Mouse (Mus musculus): ENCODE measurements at regions not wholly inside any gene's neighbourhood (a gene's known extent, or its start where the extent isn't known, plus 50 kb on each side); places are given as distances from the start of the nearest gene placed in this dataset.

DNA sequence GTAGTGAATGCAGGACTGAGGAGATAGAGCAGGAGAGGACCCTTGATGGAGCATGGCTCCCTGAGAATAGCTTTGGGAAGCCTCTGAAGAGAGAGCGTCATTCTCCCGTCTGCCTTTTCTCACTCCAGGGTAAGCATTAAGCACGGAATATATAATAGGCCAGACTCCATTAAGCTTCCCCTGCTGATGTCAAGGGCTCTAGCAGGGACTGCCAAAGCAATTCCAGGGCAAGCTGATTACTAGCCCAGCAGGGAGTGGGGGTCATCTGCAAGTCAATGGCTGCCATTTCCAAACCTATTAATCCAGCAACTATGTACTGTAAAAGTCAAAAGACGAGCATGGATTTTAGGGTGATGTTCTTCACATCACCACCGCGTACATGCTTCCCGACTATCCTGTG is 111.2 kb upstream of the Arl4c start:
- peak; percentile 30 for DNase-seq

DNA sequence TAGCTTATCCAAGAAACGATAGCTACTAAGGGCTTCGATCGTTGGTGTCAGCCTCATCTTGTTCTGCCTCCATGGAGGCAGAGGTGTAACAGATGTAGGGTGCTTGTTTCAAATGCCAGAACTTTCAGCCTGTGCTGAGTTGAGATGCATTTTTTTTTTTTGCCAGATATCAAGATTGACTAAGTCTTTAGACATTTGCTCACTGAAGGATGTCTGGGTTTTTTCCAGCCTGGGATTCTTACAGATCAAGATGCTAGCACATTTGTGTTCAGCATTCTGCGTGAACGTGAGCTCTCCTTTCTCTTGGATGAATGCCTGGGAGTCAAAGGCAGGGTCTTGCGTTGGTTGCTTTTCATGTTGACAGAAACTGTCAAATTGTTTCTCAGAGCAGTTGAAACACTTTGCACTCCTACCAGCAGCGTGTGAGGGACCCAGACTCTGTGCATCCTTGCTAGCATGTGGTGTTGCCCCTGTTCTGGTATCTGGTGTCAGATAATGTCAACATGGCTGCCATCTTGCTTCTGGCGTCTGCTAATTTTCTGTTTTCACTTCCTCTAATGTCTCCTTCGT is 114.4 kb upstream of the Arl4c start:
- DNase-seq, result no peak

DNA sequence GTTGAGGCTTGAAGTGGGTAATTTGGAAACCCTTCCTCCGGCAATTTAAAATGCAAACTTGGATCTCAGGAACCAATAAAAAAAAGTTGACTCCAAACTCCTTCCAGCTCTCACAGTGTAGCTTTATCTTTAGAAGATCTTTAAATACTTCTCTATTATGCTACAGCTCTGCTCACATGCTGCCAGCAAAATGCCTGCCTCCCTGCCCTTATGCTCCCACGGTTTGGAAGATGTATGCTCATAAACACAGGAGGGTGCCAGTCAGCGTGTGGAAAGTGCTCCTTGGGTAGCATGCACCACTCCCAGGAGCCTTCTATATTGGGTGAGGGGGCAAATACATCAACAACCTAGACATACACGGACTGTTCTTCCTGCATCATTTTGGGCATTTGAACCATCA is 123.2 kb upstream of the Arl4c start:
- no peak for DNase-seq

DNA sequence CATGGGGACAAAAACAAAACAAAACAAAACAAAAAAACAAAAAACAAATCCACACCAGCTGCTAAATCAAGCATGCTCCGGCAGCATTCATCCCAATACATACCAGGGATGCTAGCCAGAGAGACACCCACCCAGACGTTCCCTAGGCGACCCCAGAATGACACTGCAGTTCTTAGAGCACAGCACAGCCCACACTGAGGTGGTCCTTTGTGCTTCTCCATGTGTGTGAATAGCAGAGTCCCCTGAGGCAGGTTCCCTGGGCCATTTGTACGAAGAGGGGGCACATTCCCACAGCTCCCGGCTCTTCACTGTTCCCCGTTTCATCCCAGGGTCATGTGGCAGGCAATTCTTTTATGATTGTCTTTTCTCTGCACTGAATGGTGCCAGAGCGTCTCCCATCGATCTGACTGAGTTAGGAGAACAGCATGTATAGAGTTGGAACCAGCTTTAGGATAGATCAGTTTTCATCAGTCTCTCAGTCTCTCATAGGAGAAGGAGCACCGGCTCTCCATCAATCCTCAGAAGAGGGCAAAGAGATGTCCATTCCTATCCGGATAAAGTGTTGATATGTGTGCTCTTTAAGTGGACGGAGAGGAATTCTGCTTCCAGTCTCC is 136.7 kb upstream of the Arl4c start:
- DNase-seq, result peak; percentile 58

GRCm38 (mm10) chr1:88839407-88839976 is 137.5 kb upstream of the Arl4c start:
- DNase-seq, result peak; percentile 18

DNA sequence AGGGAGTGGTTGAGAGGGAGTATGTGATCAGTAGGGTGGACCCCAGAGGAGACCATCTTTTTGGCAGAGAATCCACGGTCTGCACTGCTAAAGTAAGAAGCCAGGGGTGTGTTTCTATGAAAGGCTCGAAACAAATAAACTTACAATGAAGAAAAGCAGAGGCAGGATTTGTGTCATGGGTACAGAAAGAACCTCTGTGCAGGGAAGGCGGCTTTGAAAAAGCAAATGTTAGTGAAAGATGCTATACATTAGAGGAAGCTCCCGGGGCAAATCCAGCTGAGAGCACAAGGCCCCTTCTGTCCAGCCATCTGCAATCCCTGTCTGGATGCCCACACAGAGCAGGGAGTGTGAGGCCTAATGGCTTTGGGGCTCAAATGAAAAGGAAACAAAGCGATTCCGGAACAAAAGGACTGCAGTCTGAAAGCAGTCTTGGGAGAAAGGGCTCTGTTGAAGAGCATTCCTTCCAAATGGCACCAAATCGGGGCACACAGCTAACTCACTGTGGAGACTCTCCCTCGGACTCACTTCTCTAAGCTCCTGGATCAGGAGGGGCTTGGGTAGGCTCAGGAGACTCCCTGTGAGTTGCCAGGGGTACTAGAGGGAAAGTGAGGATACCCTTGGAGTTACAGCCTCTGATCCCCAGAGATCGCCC is 138.1 kb upstream of the Arl4c start:
- peak; percentile 74 for DNase-seq

GRCm38 (mm10) chr1:88840991-88841592 is 139.1 kb upstream of the Arl4c start:
- no peak for DNase-seq

DNA sequence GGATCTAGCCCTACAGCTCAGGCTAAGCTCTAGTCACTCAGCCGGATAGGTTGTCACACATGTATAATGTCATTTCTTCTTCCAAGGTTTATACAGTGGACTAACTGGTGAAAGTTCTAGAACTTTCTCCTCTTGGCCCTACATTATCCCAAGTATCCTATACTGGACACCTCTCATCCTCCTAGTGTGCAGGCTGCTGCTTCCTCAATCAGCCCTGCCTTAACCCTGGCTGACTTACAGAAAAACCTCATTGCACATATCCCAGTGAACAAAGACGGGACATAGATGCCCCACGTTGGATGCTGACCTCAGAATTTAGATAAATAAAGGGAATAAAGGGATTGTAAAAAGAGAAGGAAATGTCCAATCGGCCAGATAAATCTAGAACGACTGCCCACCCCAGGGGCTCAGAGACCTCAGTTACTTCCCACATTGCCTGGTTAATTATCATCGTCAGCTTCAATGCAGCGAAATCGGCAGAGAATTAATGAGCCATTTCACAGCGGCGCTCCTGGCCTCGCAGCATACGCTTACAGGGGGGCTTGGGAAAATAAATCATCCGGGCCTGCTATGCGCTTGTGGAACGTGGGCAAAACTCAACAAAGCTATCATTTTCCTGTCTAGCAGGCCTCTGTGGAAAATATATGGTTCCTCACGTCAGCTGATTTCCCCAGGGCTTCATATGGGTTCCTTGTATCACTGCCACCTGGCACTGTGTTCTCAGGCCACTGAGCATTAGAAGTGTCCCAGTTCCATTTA is 145.5 kb upstream of the Arl4c start:
- DNase-seq, result peak; percentile 70

DNA sequence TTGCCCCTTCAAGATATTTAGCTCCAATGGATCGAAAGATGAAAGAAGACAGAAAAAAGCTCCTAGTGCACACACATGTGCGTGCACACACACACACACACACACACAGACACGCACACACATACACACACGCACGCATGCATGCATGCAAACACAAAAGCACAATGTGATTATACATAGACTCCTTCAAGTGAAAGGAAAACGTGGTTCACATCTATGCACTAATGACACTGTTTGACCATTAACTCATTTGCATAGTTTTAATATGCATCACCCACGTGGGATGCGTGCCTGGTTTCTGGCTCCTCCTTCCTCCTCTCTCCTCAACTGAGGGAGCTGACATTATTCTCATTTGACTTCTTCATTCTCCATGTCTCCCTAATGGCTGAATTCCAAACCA is 146.2 kb upstream of the Arl4c start:
- peak; percentile 24 for DNase-seq

DNA sequence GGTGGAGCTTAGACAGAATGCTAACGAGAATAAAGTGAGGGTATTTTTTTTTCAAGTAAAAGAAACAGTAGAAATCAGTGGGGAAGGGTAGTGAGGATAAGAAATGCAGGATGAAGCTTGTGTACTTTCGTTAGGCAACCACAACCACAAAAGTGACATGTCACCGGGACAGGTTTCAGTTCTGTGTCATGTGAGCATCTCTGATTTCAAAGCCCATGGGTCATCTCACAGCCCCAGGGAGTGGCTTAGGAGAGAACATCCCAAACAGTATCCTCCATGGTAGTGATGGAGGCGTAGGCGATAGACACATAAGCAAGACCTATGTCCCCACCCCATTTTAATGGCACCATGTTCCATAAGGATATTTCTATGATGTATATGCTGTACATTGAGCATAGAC is 147.4 kb upstream of the Arl4c start:
- no peak for DNase-seq

- DNase-seq, result no peak
Measured at GRCm38 (mm10) chr1:88851931-88852330, 149.9 kb upstream of the Arl4c start.

DNA sequence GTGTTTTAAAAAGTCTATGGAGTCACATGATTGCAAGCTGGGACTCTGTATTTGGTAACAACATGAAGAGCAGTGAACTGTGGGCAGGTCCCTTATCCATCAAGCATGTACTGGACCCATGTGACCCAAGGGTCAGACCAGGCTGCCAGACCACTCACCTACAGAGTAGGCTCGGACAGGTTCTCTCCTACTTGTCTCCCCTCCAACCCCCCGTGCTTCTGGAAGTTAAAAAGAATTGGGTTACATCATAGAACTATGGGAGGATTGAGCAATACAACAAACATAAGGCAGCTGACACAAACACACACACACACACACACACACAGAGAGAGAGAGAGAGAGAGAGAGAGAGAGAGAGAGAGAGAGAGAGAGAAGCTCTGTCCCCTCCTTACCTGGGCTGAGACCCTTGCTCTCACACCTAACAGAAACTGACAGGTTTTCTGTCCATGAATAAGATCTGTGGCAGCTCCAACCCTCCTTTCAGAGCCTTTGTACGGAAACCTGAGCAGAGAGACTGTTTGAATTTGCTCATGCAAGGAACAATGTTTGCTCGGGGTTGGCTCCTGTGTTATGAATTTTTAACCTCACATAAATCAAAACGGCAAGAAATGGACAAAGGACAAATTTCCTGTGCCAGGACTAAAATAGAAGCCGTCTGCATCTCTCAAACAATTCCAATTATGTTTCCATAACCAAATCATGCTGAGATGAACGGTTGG is 159.0 kb upstream of the Arl4c start:
- no peak for DNase-seq

DNA sequence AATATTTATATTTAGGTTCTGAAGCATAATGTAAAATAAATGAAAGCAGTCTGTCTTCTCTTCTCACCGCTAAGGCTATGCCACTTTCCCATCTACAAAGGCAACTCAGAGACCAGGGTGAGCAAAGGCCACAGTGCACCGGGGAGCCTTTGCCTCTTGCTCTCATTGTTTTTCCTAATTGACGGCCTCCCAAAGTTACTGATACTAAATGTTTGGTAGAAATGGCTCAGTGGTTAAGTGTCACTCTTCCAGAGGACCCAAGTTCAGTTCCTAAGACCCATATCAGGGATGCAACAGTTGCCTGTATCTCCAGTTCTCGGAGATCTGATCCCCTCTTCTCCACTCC is 159.5 kb upstream of the Arl4c start:
- no peak for DNase-seq

DNA sequence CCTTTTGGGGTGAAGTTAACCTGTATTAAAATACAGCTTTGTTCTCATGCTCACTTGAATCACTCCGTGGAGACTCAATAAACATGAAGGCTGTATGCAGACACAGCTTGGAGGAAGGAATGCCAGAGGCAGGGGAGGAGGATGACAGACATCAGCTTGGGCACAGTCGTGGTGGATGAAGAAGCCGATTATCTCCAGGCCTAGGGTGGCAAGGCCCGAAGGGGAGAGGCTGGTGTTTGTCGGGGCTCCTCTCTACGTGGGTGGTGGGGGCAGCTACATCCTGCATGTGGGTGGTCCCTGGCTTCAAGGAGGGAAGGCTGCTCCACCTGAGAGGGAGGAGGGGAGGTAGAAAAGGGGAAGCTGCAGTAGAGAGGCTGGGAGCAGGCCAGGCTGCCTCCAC is 163.4 kb upstream of the Arl4c start:
- no peak for DNase-seq

DNA sequence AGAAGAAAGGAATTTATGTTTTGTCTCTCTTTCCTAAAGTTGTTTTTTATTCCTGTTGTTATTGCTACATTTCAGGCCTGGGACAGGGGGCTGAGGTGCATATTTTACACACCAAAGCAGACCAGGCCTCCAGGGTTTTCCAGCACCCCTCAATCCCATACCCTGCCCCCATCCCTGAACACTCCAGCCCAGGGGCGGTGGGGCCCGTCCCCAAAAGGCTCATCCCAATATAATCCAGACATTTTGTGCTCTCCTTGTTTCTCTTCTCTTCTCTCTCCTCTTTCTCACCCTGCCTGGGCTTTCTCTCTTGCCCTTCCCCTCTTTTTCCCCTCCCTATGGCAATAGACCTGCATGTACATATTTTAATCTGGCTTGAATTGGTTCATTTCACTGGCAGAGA is 164.6 kb upstream of the Arl4c start:
- no peak for DNase-seq

DNA sequence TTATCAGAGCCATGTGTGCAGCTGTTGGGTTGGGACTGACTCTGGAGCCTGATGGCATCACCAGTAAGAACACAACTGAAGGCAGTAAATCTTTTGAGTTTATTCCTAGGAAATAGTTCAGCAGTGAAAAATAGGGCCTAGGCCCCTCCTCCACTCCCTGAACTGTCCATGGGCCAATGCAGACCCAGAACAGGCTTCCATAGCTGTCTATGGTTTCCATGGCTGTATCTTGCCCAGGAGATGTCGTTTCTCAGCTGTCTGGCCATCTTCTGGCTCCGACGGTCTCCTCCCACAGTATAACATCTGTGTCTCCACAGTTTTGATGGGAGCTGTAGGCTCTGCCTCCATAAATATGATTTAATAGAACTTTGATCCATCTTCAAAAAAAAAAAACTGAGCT is 165.1 kb upstream of the Arl4c start:
- peak; percentile 20 for DNase-seq

DNA sequence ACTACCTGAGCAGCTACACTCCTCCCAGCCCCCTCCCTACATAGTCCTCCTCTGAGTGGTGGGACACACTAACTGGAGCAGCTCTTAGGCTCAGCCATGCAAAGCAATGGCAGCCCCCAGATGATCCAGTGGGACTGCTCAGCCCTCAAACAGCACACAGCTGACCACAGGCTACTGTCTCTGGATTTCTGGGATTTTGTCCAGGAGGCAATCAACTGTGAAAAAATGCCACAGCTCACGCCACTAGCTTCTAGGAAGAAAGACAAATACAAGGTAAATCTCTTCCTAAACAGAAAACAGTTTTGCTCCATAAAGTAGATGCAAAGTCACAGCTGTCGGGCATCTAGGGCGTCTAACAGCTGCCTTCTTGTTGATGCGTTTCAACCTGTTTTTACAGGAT is 167.9 kb upstream of the Arl4c start:
- no peak for DNase-seq

- DNase-seq, result peak; percentile 14
Measured at GRCm38 (mm10) chr1:88875356-88875755, 173.3 kb upstream of the Arl4c start.

DNA sequence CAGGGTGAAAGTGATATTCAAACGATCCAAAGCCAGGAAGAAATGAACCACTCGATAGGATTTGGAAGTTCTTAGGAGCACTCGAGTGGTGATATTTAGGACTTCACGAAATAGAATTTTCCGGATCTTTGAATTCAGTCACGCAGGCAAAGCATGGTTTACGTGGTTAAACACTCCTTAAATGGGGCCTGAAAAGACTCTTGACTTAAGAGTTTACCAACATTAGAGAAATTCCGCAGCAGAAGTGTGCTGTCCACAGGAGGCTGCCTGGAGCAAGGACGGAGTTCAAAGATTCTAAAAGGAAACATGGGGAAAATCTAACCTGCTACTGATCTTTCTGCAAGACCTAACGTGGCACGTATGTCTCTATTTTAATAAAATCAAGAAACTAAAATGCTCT is 175.4 kb upstream of the Arl4c start:
- no peak for DNase-seq

DNA sequence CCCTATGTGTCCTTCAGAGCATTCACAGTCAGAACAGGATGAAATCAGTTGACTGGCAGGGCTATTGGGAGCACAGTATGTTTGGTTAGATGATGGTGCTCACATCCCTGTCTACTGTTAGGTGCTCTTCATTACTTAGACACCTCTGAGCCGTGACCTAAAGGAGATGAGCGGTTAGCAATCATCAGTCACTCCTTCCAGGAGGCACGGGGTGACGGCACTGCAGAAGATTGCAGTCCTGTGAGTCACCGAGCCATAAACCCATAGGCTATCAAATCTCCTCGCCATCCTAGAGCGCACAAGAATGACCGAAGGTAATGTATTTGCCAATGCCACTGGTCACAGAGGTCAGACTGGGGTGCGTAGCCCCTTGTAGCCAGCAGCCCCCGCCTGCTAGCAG is 176.8 kb upstream of the Arl4c start:
- no peak for DNase-seq

- no peak for DNase-seq
Measured at GRCm38 (mm10) chr1:88879367-88879766, 177.3 kb upstream of the Arl4c start.

DNA sequence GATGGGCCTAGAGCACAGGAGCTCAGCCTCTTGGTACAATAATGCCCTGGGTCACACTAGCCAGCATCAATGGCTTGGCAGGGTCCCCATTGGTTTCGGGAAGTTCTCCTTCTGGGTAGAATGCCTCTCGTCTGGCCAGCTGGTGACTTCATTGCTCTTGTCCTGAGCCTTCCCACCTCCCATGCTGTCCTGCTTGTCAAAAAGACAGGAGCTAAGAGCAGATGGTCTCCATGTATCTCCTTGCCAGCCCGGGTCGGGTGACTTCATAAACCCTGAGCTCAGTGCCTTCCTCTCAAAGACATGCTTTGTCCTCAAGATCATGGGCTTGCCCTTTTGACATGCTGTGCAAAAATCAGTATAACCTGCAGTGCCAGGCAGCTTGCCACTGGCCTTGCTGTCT is 179.2 kb upstream of the Sh3bp4 start:
- no peak for DNase-seq

DNA sequence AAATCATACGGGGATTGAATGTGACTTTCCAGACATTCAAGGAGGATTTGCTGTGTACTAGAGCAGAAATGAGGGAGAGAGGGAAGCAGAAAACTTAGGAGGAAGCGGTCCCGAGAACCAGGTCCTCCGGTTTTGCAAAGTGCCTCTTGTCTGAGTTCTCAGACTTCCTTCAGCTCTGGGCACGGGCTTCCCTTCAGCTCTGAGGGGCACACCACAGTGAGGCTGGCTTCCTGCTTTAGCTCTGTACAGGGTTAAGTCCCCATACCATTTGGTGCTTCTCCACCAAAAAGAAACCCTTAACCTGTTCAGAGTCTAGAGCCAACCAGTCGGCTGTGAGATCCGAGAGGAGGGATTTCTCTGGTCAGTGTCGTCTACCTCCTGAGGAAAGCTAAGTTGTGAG is 167.8 kb upstream of the Sh3bp4 start:
- no peak for DNase-seq
